Mouse (Mus musculus): Measurements from ENCODE around the gene Gabrb1. TPM values are rescaled to one million over a fixed set of nuclear protein-coding genes. Genes with fewer than 3 reads are reported as not detected.

The Gabrb1 gene
- total and polyA plus RNA-seq, 3 experiments = 0.03 TPM; not detected in 2

DNA sequence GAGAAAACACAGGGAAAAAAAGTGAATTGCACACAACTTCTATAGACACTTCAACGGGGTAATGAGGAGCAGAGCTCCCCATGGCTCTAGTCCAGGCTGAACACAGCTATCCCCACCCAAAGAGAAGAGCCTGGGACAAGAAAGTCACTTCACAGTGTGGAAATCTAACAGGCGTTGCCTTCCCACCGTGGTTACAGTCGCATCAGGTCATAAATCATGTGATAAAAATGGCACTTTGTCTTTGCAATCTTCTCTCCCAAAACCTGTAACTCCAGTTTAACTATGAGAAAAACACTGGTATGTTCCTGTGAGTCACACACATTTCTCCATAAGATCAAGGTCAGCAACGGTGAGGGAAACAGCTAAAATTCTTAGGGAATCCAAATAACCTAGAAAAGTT, 498.7 kb downstream of the Gabrb1 start:
- Histone ChIP-seq H3K9ac (ENCODE audit: control insufficient read depth, low read depth, low read length, poor library complexity, severe bottlenecking) (no peak overlapping the region), H3K4me3 (ENCODE audit: control insufficient read depth in 1 of 2, insufficient read depth in 1 of 2, low read depth in 2 of 2, low read length in 2 of 2) (no peak overlapping the region), H3K27ac (ENCODE audit: control insufficient read depth, low read depth, low read length) (no peak overlapping the region), H3K36me3 (ENCODE audit: control insufficient read depth in 1 of 2, insufficient read depth in 2 of 2, low read length in 2 of 2) (peaks cover 0 to 4% of the 10 kb centered on the region in 2 experiments; a peak in 2 of 4 replicates), H3K79me2 (ENCODE audit: control insufficient read depth, insufficient read depth, low read length, poor library complexity) (no peaks in the 10 kb centered on the region), H3K27me3 (ENCODE audit: control insufficient read depth in 1 of 2, insufficient read depth in 2 of 2, low read length in 2 of 2) (no peaks in the 10 kb centered on the region), H3K4me1 (ENCODE audit: control insufficient read depth in 1 of 2, insufficient read depth in 2 of 2, low read length in 2 of 2) (no peaks in the 10 kb centered on the region), H3K9me3 (replicated peaks; ENCODE audit: insufficient read depth, low read length) (no peaks in the 10 kb centered on the region)
- DNase-seq (ENCODE audit: low read depth, low spot score) = no peak
- TF ChIP-seq ZNF384 (IDR thresholded peaks at IDR 0.05; ENCODE audit: low read depth, low read length) = no peak
- TF ChIP-seq ETS1 (IDR thresholded peaks at IDR 0.05; ENCODE audit: low read depth, low read length) = no peak

DNA sequence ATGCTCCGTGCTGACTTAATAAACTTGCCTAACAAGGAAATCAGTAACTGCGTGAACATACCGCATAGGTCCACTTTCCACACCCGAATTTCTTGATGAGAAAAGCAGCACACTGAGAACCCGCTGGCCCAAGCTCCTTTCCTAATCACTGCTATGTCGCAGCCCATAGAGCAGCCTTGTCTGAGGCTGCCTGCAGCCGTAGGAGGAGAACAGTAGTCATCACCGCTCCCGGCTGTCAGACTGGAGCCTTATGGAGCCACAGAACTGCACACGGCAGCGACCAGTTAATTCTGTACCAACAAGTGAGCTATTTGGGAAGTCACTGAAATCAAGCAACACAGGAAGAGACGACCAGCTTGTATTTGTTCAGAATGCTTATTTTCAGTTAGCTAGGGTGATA, 500.8 kb downstream of the Gabrb1 start:
- no peaks in the 10 kb centered on the region for H3K9me3 ChIP-seq (replicated peaks; ENCODE audit: insufficient read depth, low read length)
- peaks cover 4 to 12% of the 10 kb centered on the region in 2 experiments for H3K36me3 ChIP-seq (ENCODE audit: control insufficient read depth in 1 of 2, insufficient read depth in 2 of 2, low read length in 2 of 2)
- TF ChIP-seq MYB (IDR thresholded peaks at IDR 0.05; ENCODE audit: low read depth, low read length) = no peak
- TF ChIP-seq UBTF (IDR thresholded peaks at IDR 0.05; ENCODE audit: borderline replicate concordance, insufficient read depth, low read depth, low read length) = no peak
- TF ChIP-seq NRF1 (IDR thresholded peaks at IDR 0.05; ENCODE audit: insufficient read depth, low read depth, low read length, poor library complexity, severe bottlenecking) = no peak
- no peak for TF ChIP-seq MYC (IDR thresholded peaks at IDR 0.05; ENCODE audit: low read depth, low read length)
- no peak for TF ChIP-seq TBP (IDR thresholded peaks at IDR 0.05; ENCODE audit: low read depth, low read length)
- TF ChIP-seq TAL1 (IDR thresholded peaks at IDR 0.05; ENCODE audit: low read length) = no peak
- TF ChIP-seq BHLHE40 (IDR thresholded peaks at IDR 0.05; ENCODE audit: borderline replicate concordance, low read depth, low read length) = no peak
- TF ChIP-seq SIN3A (IDR thresholded peaks at IDR 0.05; ENCODE audit: low read length) = no peak
- no peak for TF ChIP-seq KAT2A (conservative IDR thresholded peaks at IDR 0.05; ENCODE audit: low read depth, low read length)
- no peak for TF ChIP-seq E2F4 (IDR thresholded peaks at IDR 0.05; ENCODE audit: borderline replicate concordance, low read depth, low read length)
- no peak for TF ChIP-seq MAZ (IDR thresholded peaks at IDR 0.05; ENCODE audit: low read depth, low read length)
- TF ChIP-seq TCF12 (IDR thresholded peaks at IDR 0.05; ENCODE audit: low read depth, low read length) = no peak
- H3K27me3 ChIP-seq (ENCODE audit: control insufficient read depth in 1 of 2, insufficient read depth in 2 of 2, low read length in 2 of 2) = no peaks in the 10 kb centered on the region
- DNase-seq (ENCODE audit: low read depth, low spot score) = no peak
- no peaks in the 10 kb centered on the region; a peak in 1 of 4 replicates for H3K4me1 ChIP-seq (ENCODE audit: control insufficient read depth in 1 of 2, insufficient read depth in 2 of 2, low read length in 2 of 2)
- no peak overlapping the region for H3K9ac ChIP-seq (ENCODE audit: control insufficient read depth, low read depth, low read length, poor library complexity, severe bottlenecking)
- H3K79me2 ChIP-seq (ENCODE audit: control insufficient read depth, insufficient read depth, low read length, poor library complexity) = no peaks in the 10 kb centered on the region
- no peak overlapping the region for H3K27ac ChIP-seq (ENCODE audit: control insufficient read depth, low read depth, low read length)
- H3K4me3 ChIP-seq (ENCODE audit: control insufficient read depth in 1 of 2, insufficient read depth in 1 of 2, low read depth in 2 of 2, low read length in 2 of 2) = no peak overlapping the region

DNA sequence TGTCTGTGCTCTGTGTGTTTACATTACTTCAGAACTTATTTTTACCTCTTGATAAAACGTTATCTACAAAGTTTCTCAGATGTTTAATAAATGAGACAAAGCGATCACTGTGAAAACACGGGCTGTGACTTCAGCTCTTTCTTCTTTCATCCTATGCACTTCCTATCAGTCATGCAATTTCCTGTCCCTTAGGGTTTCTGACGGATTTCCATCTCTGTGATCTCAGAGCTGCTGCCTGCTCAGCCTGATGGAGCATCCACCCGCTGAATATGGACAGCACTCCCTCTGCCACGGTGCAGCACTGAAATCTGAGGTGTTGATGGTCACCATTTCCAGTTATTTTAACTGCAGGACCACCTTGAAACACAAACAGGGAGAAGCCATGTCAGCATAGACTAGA, 501.6 kb downstream of the Gabrb1 start:
- H3K9ac ChIP-seq (ENCODE audit: control insufficient read depth, low read depth, low read length, poor library complexity, severe bottlenecking) = no peak overlapping the region
- no peak for TF ChIP-seq RAD21 (IDR thresholded peaks at IDR 0.05; ENCODE audit: low read depth, low read length)
- no peak for TF ChIP-seq E2F4 (IDR thresholded peaks at IDR 0.05; ENCODE audit: borderline replicate concordance, low read depth, low read length)
- TF ChIP-seq CTCF (IDR thresholded peaks at IDR 0.05 in 2 of 3, conservative IDR thresholded peaks at IDR 0.05 in 1 of 3; ENCODE audit: control insufficient read depth in 1 of 3, insufficient read depth in 1 of 3, low read depth in 2 of 3, low read length in 3 of 3, poor library complexity in 1 of 3, severe bottlenecking in 1 of 3) = no peak
- TF ChIP-seq BHLHE40 (IDR thresholded peaks at IDR 0.05; ENCODE audit: borderline replicate concordance, low read depth, low read length) = no peak
- no peak for DNase-seq (ENCODE audit: low read depth, low spot score)
- no peak overlapping the region for H3K4me3 ChIP-seq (ENCODE audit: control insufficient read depth in 1 of 2, insufficient read depth in 1 of 2, low read depth in 2 of 2, low read length in 2 of 2)
- 0 out of 2 replicates have a peak, but pooled peaks cover 1% of the 10 kb centered on the region for H3K79me2 ChIP-seq (ENCODE audit: control insufficient read depth, insufficient read depth, low read length, poor library complexity)
- H3K9me3 ChIP-seq (replicated peaks; ENCODE audit: insufficient read depth, low read length) = no peaks in the 10 kb centered on the region
- H3K27ac ChIP-seq (ENCODE audit: control insufficient read depth, low read depth, low read length) = no peak overlapping the region
- H3K4me1 ChIP-seq (ENCODE audit: control insufficient read depth in 1 of 2, insufficient read depth in 2 of 2, low read length in 2 of 2) = no peaks in the 10 kb centered on the region; a peak in 1 of 4 replicates
- peaks cover 7 to 12% of the 10 kb centered on the region in 2 experiments for H3K36me3 ChIP-seq (ENCODE audit: control insufficient read depth in 1 of 2, insufficient read depth in 2 of 2, low read length in 2 of 2)
- H3K27me3 ChIP-seq (ENCODE audit: control insufficient read depth in 1 of 2, insufficient read depth in 2 of 2, low read length in 2 of 2) = no peaks in the 10 kb centered on the region

Data from MEL (cell line).